Mouse (Mus musculus): ENCODE measurements around the gene C87414.
"Not testable (repeated sequence)": the region's sequence is repeated elsewhere in the genome, so short reads cannot be mapped to it uniquely, and the experiment has no call there.

Gene C87414

GRCm38 (mm10) chr5:93671451-93671850 is at the start of gene C87414:
TSS of gene C87414 (minus strand) at chr5:93671551.
- DNase-seq (ENCODE audit: low spot score), result not testable (repeated sequence)

GRCm38 (mm10) chr5:93684661-93685060 is 13.3 kb upstream of the C87414 start:
- not testable (repeated sequence) for DNase-seq (ENCODE audit: low spot score)

All from MN1 (cell line).